Mouse (Mus musculus) brain, embryonic 14.5 days (tissue): ENCODE measurements around the gene C2cd3.

Source experiments
- CTCF ChIP-seq: fragments of 200-500 bp; IDR thresholded peaks from 2 replicates; pipeline ENCODE4 v1.5.1; 2012; ENCODE audit warnings: inconsistent platforms, mild to moderate bottlenecking, moderate library complexity, borderline replicate concordance; ENCODE audit not compliant: insufficient read depth, insufficient read length; ENCODE audit errors: extremely low read depth
- POLR2A ChIP-seq: fragments of 200-500 bp; IDR thresholded peaks from 2 replicates; pipeline ENCODE4 v1.6.1; 2012; ENCODE audit warnings: mild to moderate bottlenecking, inconsistent platforms, borderline replicate concordance; ENCODE audit not compliant: poor library complexity, insufficient read depth, insufficient read length, severe bottlenecking; ENCODE audit errors: extremely low read depth

GRCm38 (mm10) chr7:100463194-100463593 is 91.2 kb downstream of the C2cd3 start:
- no peak for TF ChIP-seq POLR2A
- TF ChIP-seq CTCF: no peak
